Mouse (Mus musculus) liver, embryonic 15.5 days (tissue): ENCODE measurements at regions not wholly inside any gene's neighbourhood (a gene's known extent, or its start where the extent isn't known, plus 50 kb on each side); places are given as distances from the start of the nearest gene placed in this dataset.
"Not testable (repeated sequence)": the region's sequence is repeated elsewhere in the genome, so short reads cannot be mapped to it uniquely, and the experiment has no call there.

Experiments
- ATAC-seq: fragments of 200-750 bp; cut with Nextera tagmentation; 2 replicates; pipeline ENCODE4 v1.8.0; 2017; ENCODE audit warnings: moderate number of reproducible peaks, mild to moderate bottlenecking, moderate library complexity; ENCODE audit not compliant: insufficient read depth
- H3K27ac ChIP-seq: fragments of 300-500 bp; sonication (generic); replicated peaks from 2 replicates; pipeline ENCODE4 v1.5.1; 2015; ENCODE audit warnings: mild to moderate bottlenecking, inconsistent platforms
- H3K27me3 ChIP-seq: fragments of 300-500 bp; sonication (generic); 2 replicates; pipeline ENCODE4 v1.6.1; 2015; ENCODE audit warnings: mild to moderate bottlenecking, inconsistent platforms
- H3K36me3 ChIP-seq: fragments of 300-500 bp; sonication (generic); replicated peaks from 2 replicates; pipeline ENCODE4 v1.6.1; 2015; ENCODE audit warnings: moderate library complexity, mild to moderate bottlenecking, inconsistent platforms
- H3K4me1 ChIP-seq: fragments of 300-500 bp; sonication (generic); replicated peaks from 2 replicates; pipeline ENCODE4 v1.6.1; 2015; ENCODE audit warnings: inconsistent platforms
- H3K4me2 ChIP-seq: fragments of 300-500 bp; sonication (generic); 2 replicates; pipeline ENCODE4 v1.6.1; 2015; ENCODE audit warnings: moderate library complexity, mild to moderate bottlenecking, inconsistent platforms
- H3K4me3 ChIP-seq: fragments of 300-500 bp; sonication (generic); replicated peaks from 2 replicates; pipeline ENCODE4 v1.5.1; 2015; ENCODE audit warnings: mild to moderate bottlenecking, inconsistent platforms
- H3K9ac ChIP-seq: fragments of 300-500 bp; sonication (generic); 2 replicates; pipeline ENCODE4 v1.6.1; 2015; ENCODE audit warnings: moderate library complexity, mild to moderate bottlenecking, inconsistent platforms
- H3K9me3 ChIP-seq: fragments of 300-500 bp; sonication (generic); replicated peaks from 2 replicates; pipeline ENCODE4 v1.6.1; 2016; ENCODE audit warnings: inconsistent platforms
- WGBS: fragments of 180-500 bp; shearing (Covaris S2); methylation state at CpG from one replicate; pipeline ENCODE4 v1.1.7; 2015; ENCODE audit warnings: mixed read lengths; ENCODE audit not compliant: insufficient replicate concordance; 5-methylcytosine and 5-hydroxymethylcytosine counted together

GRCm38 (mm10) chr1:185939914-185940313 is 177.2 kb downstream of the Lyplal1 start:
- no peaks in the 10 kb centered on the region for H3K36me3 ChIP-seq
- no peak overlapping the region for H3K4me2 ChIP-seq
- no peaks in the 10 kb centered on the region for H3K27me3 ChIP-seq
- 68% methylated on average over 3 of the region's 3 CpGs for WGBS
- H3K4me1 ChIP-seq: no peaks in the 10 kb centered on the region
- no peaks in the 10 kb centered on the region for H3K9me3 ChIP-seq
- ATAC-seq: no peak
- no peak overlapping the region for H3K9ac ChIP-seq
- H3K27ac ChIP-seq: no peak overlapping the region
- H3K4me3 ChIP-seq: no peak overlapping the region

GRCm38 (mm10) chr1:185940511-185940910 is 176.6 kb downstream of the Lyplal1 start:
- Histone ChIP-seq H3K4me3 (no peak overlapping the region), H3K4me2 (no peak overlapping the region), H3K9me3 (no peaks in the 10 kb centered on the region), H3K9ac (no peak overlapping the region), H3K27ac (no peak overlapping the region), H3K4me1 (no peaks in the 10 kb centered on the region), H3K27me3 (no peaks in the 10 kb centered on the region), H3K36me3 (no peaks in the 10 kb centered on the region)
- ATAC-seq: no peak
- 41% methylated on average over 1 of the region's 1 CpGs for WGBS

GRCm38 (mm10) chr1:185951163-185951562 is 165.9 kb downstream of the Lyplal1 start:
- H3K9ac ChIP-seq: no peak overlapping the region
- H3K9me3 ChIP-seq: no peaks in the 10 kb centered on the region
- ATAC-seq: no peak
- no peaks in the 10 kb centered on the region for H3K36me3 ChIP-seq
- WGBS: 50% methylated on average over 1 of the region's 1 CpGs
- no peak overlapping the region for H3K27ac ChIP-seq
- H3K4me2 ChIP-seq: no peak overlapping the region
- no peaks in the 10 kb centered on the region for H3K27me3 ChIP-seq
- H3K4me1 ChIP-seq: no peaks in the 10 kb centered on the region
- H3K4me3 ChIP-seq: no peak overlapping the region

GRCm38 (mm10) chr1:185955821-185956220 is 161.3 kb downstream of the Lyplal1 start:
- H3K27ac ChIP-seq, H3K27me3 ChIP-seq, ATAC-seq, H3K4me1 ChIP-seq, H3K4me3 ChIP-seq, H3K4me2 ChIP-seq, H3K9me3 ChIP-seq, H3K9ac ChIP-seq, H3K36me3 ChIP-seq: not testable (repeated sequence)
- 47% methylated on average over 1 of the region's 1 CpGs for WGBS

- ATAC-seq: no peak
- H3K36me3 ChIP-seq: no peaks in the 10 kb centered on the region
- H3K4me2 ChIP-seq: no peak overlapping the region
- 59% methylated on average over 3 of the region's 3 CpGs for WGBS
- no peak overlapping the region for H3K27ac ChIP-seq
- no peaks in the 10 kb centered on the region for H3K9me3 ChIP-seq
- no peaks in the 10 kb centered on the region for H3K27me3 ChIP-seq
- no peaks in the 10 kb centered on the region for H3K4me1 ChIP-seq
- no peak overlapping the region for H3K9ac ChIP-seq
- H3K4me3 ChIP-seq: no peak overlapping the region
These were observed 159.6 kb downstream of the Lyplal1 start for GRCm38 (mm10) chr1:185957557-185957956.

GRCm38 (mm10) chr1:185958276-185958675 is 158.8 kb downstream of the Lyplal1 start:
- WGBS: 65% methylated on average over 10 of the region's 10 CpGs
- no peaks in the 10 kb centered on the region for H3K4me1 ChIP-seq
- H3K27ac ChIP-seq: no peak overlapping the region
- no peak overlapping the region for H3K4me3 ChIP-seq
- no peak overlapping the region for H3K4me2 ChIP-seq
- no peak for ATAC-seq
- H3K9me3 ChIP-seq: no peaks in the 10 kb centered on the region
- no peaks in the 10 kb centered on the region for H3K36me3 ChIP-seq
- no peak overlapping the region for H3K9ac ChIP-seq
- no peaks in the 10 kb centered on the region for H3K27me3 ChIP-seq

- H3K4me3 ChIP-seq: no peak overlapping the region
- H3K4me2 ChIP-seq: no peak overlapping the region
- no peak for ATAC-seq
- no peak overlapping the region for H3K27ac ChIP-seq
- no peaks in the 10 kb centered on the region for H3K27me3 ChIP-seq
- H3K9me3 ChIP-seq: no peaks in the 10 kb centered on the region
- no peaks in the 10 kb centered on the region for H3K4me1 ChIP-seq
- H3K9ac ChIP-seq: no peak overlapping the region
- WGBS: 66% methylated on average over 3 of the region's 3 CpGs
- no peaks in the 10 kb centered on the region for H3K36me3 ChIP-seq
These were observed 154.5 kb downstream of the Lyplal1 start for GRCm38 (mm10) chr1:185962606-185963005.

- H3K9me3 ChIP-seq: no peaks in the 10 kb centered on the region
- no peaks in the 10 kb centered on the region for H3K4me1 ChIP-seq
- no peaks in the 10 kb centered on the region for H3K36me3 ChIP-seq
- no peaks in the 10 kb centered on the region for H3K27me3 ChIP-seq
- 66% methylated on average over 2 of the region's 2 CpGs for WGBS
- H3K27ac ChIP-seq: no peak overlapping the region
- H3K9ac ChIP-seq: no peak overlapping the region
- H3K4me3 ChIP-seq: no peak overlapping the region
- ATAC-seq: no peak
- H3K4me2 ChIP-seq: no peak overlapping the region
These were observed 153.3 kb downstream of the Lyplal1 start for GRCm38 (mm10) chr1:185963773-185964172.

GRCm38 (mm10) chr1:185964426-185964825 is 152.7 kb downstream of the Lyplal1 start:
- WGBS: 63% methylated on average over 6 of the region's 6 CpGs

GRCm38 (mm10) chr1:185967227-185967626 is 149.9 kb downstream of the Lyplal1 start:
- H3K4me3 ChIP-seq: no peak overlapping the region
- no peak overlapping the region for H3K27ac ChIP-seq
- no peaks in the 10 kb centered on the region for H3K9me3 ChIP-seq
- H3K9ac ChIP-seq: no peak overlapping the region
- no peak for ATAC-seq
- WGBS: 53% methylated on average over 4 of the region's 4 CpGs
- no peaks in the 10 kb centered on the region for H3K36me3 ChIP-seq
- no peak overlapping the region for H3K4me2 ChIP-seq
- no peaks in the 10 kb centered on the region for H3K4me1 ChIP-seq
- H3K27me3 ChIP-seq: no peaks in the 10 kb centered on the region

More at GRCm38 (mm10) chr1:185964426-185964825, 152.7 kb downstream of the Lyplal1 start:
- H3K27me3 ChIP-seq: no peaks in the 10 kb centered on the region
- no peaks in the 10 kb centered on the region for H3K4me1 ChIP-seq
- H3K36me3 ChIP-seq: no peaks in the 10 kb centered on the region
- no peak for ATAC-seq
- no peak overlapping the region for H3K9ac ChIP-seq
- H3K4me2 ChIP-seq: no peak overlapping the region
- H3K9me3 ChIP-seq: no peaks in the 10 kb centered on the region
- H3K4me3 ChIP-seq: no peak overlapping the region
- H3K27ac ChIP-seq: no peak overlapping the region

GRCm38 (mm10) chr1:185967816-185968215 is 149.3 kb downstream of the Lyplal1 start:
- 55% methylated on average over 6 of the region's 6 CpGs for WGBS
- Histone ChIP-seq H3K36me3 (no peaks in the 10 kb centered on the region), H3K9ac (no peak overlapping the region), H3K4me1 (no peaks in the 10 kb centered on the region), H3K27ac (no peak overlapping the region), H3K4me3 (no peak overlapping the region), H3K9me3 (no peaks in the 10 kb centered on the region), H3K4me2 (no peak overlapping the region), H3K27me3 (no peaks in the 10 kb centered on the region)
- ATAC-seq: no peak

- Histone ChIP-seq H3K36me3 (no peaks in the 10 kb centered on the region), H3K4me3 (no peak overlapping the region), H3K4me2 (no peak overlapping the region), H3K9ac (no peak overlapping the region), H3K4me1 (no peaks in the 10 kb centered on the region), H3K27ac (no peak overlapping the region), H3K9me3 (no peaks in the 10 kb centered on the region), H3K27me3 (no peaks in the 10 kb centered on the region)
- WGBS: 47% methylated on average over 3 of the region's 3 CpGs
- no peak for ATAC-seq
These were observed 148.5 kb downstream of the Lyplal1 start for GRCm38 (mm10) chr1:185968642-185969041.
